Mouse (Mus musculus) heart, embryonic 15.5 days (tissue): ENCODE results near the gene Ybx2. TPM values are rescaled to one million over a fixed set of nuclear protein-coding genes. Genes with fewer than 3 reads are reported as not detected.
"Not testable (repeated sequence)": the region's sequence is repeated elsewhere in the genome, so short reads cannot be mapped to it uniquely, and the experiment has no call there.

Experiments
- ATAC-seq: fragments of 200-750 bp; cut with Nextera tagmentation; replicated peaks from 2 replicates; pipeline ENCODE4 v1.8.0; 2017; ENCODE audit warnings: low read depth, moderate TSS enrichment; ENCODE audit not compliant: insufficient number of reproducible peaks, insufficient read depth, low FRiP score
- H3K27ac ChIP-seq: fragments of 300-500 bp; sonication (generic); 2 replicates; pipeline ENCODE4 v1.5.1; 2015; ENCODE audit warnings: mild to moderate bottlenecking, inconsistent platforms
- H3K27me3 ChIP-seq: fragments of 300-500 bp; sonication (generic); 2 replicates; pipeline ENCODE4 v1.6.1; 2015; ENCODE audit warnings: inconsistent platforms
- H3K36me3 ChIP-seq: fragments of 300-500 bp; sonication (generic); 2 replicates; pipeline ENCODE4 v1.6.1; 2015; ENCODE audit warnings: mild to moderate bottlenecking, inconsistent platforms
- H3K4me1 ChIP-seq: fragments of 300-500 bp; sonication (generic); replicated peaks from 2 replicates; pipeline ENCODE4 v1.6.1; 2015; ENCODE audit warnings: inconsistent platforms
- H3K4me2 ChIP-seq: fragments of 300-500 bp; sonication (generic); 2 replicates; pipeline ENCODE4 v1.6.1; 2015; ENCODE audit warnings: inconsistent platforms, mild to moderate bottlenecking, moderate library complexity
- H3K4me3 ChIP-seq: fragments of 300-500 bp; sonication (generic); 2 replicates; pipeline ENCODE4 v1.5.1; 2015; ENCODE audit warnings: mild to moderate bottlenecking, inconsistent platforms
- H3K9ac ChIP-seq: fragments of 300-500 bp; sonication (generic); 2 replicates; pipeline ENCODE4 v1.6.1; 2015; ENCODE audit warnings: mild to moderate bottlenecking, inconsistent platforms
- H3K9me3 ChIP-seq: fragments of 300-500 bp; sonication (generic); replicated peaks from 2 replicates; pipeline ENCODE4 v1.6.1; 2016; ENCODE audit warnings: inconsistent platforms
- WGBS: fragments of 180-500 bp; shearing (Covaris S2); methylation state at CpG from one replicate; pipeline ENCODE4 v1.1.7; 2015; ENCODE audit warnings: mixed read lengths; 5-methylcytosine and 5-hydroxymethylcytosine counted together
- polyA plus RNA-seq: library from polyadenylated mRNA; unstranded; fragments of >200 nt; fragmentation: Nextera tagmentation; extraction: Ambion mirVana; gene quantifications from 2 replicates; pipeline ENCODE4 v1.2.1, GENCODE M21; 2015

The Ybx2 gene
- polyA plus RNA-seq, 1 experiment from 2014 or later = 5.5 TPM

GRCm38 (mm10) chr11:69915667-69916627 is 19.6 kb upstream of the Ybx2 start:
- H3K36me3 ChIP-seq = peaks cover 65% of the 10 kb centered on the region
- H3K9ac ChIP-seq = no peak overlapping the region
- H3K9me3 ChIP-seq = no peaks in the 10 kb centered on the region
- no peaks in the 10 kb centered on the region for H3K27me3 ChIP-seq
- H3K4me3 ChIP-seq = 0 out of 2 replicates have a peak overlapping the region, but pooled peaks have one; percentile 83
- peaks cover 45% of the 10 kb centered on the region for H3K4me1 ChIP-seq
- 57% methylated on average over 5 of the region's 5 CpGs for WGBS
- no peak for ATAC-seq
- H3K27ac ChIP-seq = no peak overlapping the region
- no peak overlapping the region for H3K4me2 ChIP-seq

- not testable (repeated sequence) for H3K4me3 ChIP-seq, H3K27me3 ChIP-seq, H3K9ac ChIP-seq, H3K4me2 ChIP-seq, H3K27ac ChIP-seq, ATAC-seq, H3K9me3 ChIP-seq
- 51% methylated on average over 7 of the region's 7 CpGs for WGBS
- H3K4me1 ChIP-seq = peaks cover 45% of the 10 kb centered on the region
- H3K36me3 ChIP-seq = peaks cover 56% of the 10 kb centered on the region
Observed at GRCm38 (mm10) chr11:69916652-69917378, 18.8 kb upstream of the Ybx2 start.

GRCm38 (mm10) chr11:69917379-69917948 is 18.1 kb upstream of the Ybx2 start:
- peaks cover 49% of the 10 kb centered on the region for H3K4me1 ChIP-seq
- WGBS = 84% methylated on average over 8 of the region's 8 CpGs
- no peak overlapping the region for H3K27ac ChIP-seq
- no peaks in the 10 kb centered on the region for H3K27me3 ChIP-seq
- H3K36me3 ChIP-seq = peaks cover 49% of the 10 kb centered on the region
- ATAC-seq = no peak
- H3K9ac ChIP-seq = no peak overlapping the region
- no peak overlapping the region for H3K4me3 ChIP-seq
- H3K9me3 ChIP-seq = no peaks in the 10 kb centered on the region
- H3K4me2 ChIP-seq = no peak overlapping the region

- Histone ChIP-seq H3K9me3 (no peaks in the 10 kb centered on the region), H3K4me1 (peaks cover 54% of the 10 kb centered on the region), H3K4me2 (no peak overlapping the region), H3K4me3 (no peak overlapping the region), H3K9ac (no peak overlapping the region), H3K27me3 (no peaks in the 10 kb centered on the region), H3K27ac (no peak overlapping the region), H3K36me3 (peaks cover 44% of the 10 kb centered on the region)
- ATAC-seq = no peak
- WGBS = 79% methylated on average over 5 of the region's 5 CpGs
Observed at GRCm38 (mm10) chr11:69918118-69918517, 17.5 kb upstream of the Ybx2 start.

- peak overlapping the region; percentile 88 for H3K4me2 ChIP-seq
- peaks cover 49% of the 10 kb centered on the region for H3K4me1 ChIP-seq
- H3K9ac ChIP-seq = peak overlapping the region; percentile 97
- H3K36me3 ChIP-seq = peaks cover 41% of the 10 kb centered on the region
- no peaks in the 10 kb centered on the region for H3K27me3 ChIP-seq
- no peak for ATAC-seq
- WGBS = 77% methylated on average over 9 of the region's 9 CpGs
- peak overlapping the region; percentile 96 for H3K4me3 ChIP-seq
- peak overlapping the region; percentile 97 for H3K27ac ChIP-seq
- H3K9me3 ChIP-seq = no peaks in the 10 kb centered on the region
Observed at GRCm38 (mm10) chr11:69919053-69919452, 16.5 kb upstream of the Ybx2 start.

- H3K4me2 ChIP-seq = peak overlapping the region; percentile 88
- peak overlapping the region; percentile 97 for H3K27ac ChIP-seq
- ATAC-seq = peak; percentile 23; the same call in 1 of the 2 replicates
- H3K27me3 ChIP-seq = no peaks in the 10 kb centered on the region
- peak overlapping the region; percentile 97 for H3K9ac ChIP-seq
- no peaks in the 10 kb centered on the region for H3K9me3 ChIP-seq
- H3K4me1 ChIP-seq = peaks cover 43% of the 10 kb centered on the region
- peaks cover 41% of the 10 kb centered on the region for H3K36me3 ChIP-seq
- H3K4me3 ChIP-seq = peak overlapping the region; percentile 96
- under 1% methylated on average over 17 of the region's 17 CpGs for WGBS
Observed at GRCm38 (mm10) chr11:69919661-69920265, 15.8 kb upstream of the Ybx2 start.

GRCm38 (mm10) chr11:69920266-69921031 is 15.1 kb upstream of the Ybx2 start:
- peak overlapping the region; percentile 88 for H3K4me2 ChIP-seq
- H3K4me3 ChIP-seq = peak overlapping the region; percentile 96
- peaks cover 36% of the 10 kb centered on the region for H3K36me3 ChIP-seq
- H3K27me3 ChIP-seq = no peaks in the 10 kb centered on the region
- H3K27ac ChIP-seq = peak overlapping the region; percentile 97
- ATAC-seq = peak; percentile 14
- WGBS = under 1% methylated on average over 61 of the region's 65 CpGs
- peaks cover 36% of the 10 kb centered on the region for H3K4me1 ChIP-seq
- no peaks in the 10 kb centered on the region for H3K9me3 ChIP-seq
- peak overlapping the region; percentile 97 for H3K9ac ChIP-seq

GRCm38 (mm10) chr11:69921114-69922011 is 14.2 kb upstream of the Ybx2 start, which contains the start of gene Eif5a:
Gene Eif5a (minus strand): TSS chr11:69921958.
- peaks cover 27% of the 10 kb centered on the region for H3K4me1 ChIP-seq
- no peaks in the 10 kb centered on the region for H3K9me3 ChIP-seq
- under 1% methylated on average over 78 of the region's 78 CpGs for WGBS
- H3K27me3 ChIP-seq = no peaks in the 10 kb centered on the region
- peak within 1 kb of the TSS; percentile 88 for H3K4me2 ChIP-seq
- H3K9ac ChIP-seq = peak within 1 kb of the TSS; percentile 97
- peak within 1 kb of the TSS; percentile 96 for H3K4me3 ChIP-seq
- peaks cover 27% of the 10 kb centered on the region for H3K36me3 ChIP-seq
- peak; percentile 97 for ATAC-seq
- H3K27ac ChIP-seq = peak within 1 kb of the TSS; percentile 97

- Histone ChIP-seq H3K4me2 (peak overlapping the region; percentile 72), H3K4me1 (peaks cover 26% of the 10 kb centered on the region), H3K9ac (peak overlapping the region; percentile 61), H3K27me3 (no peaks in the 10 kb centered on the region), H3K36me3 (peaks cover 19% of the 10 kb centered on the region), H3K9me3 (no peaks in the 10 kb centered on the region), H3K4me3 (peak overlapping the region; percentile 96), H3K27ac (peak overlapping the region; percentile 92)
- WGBS = 5% methylated on average over 12 of the region's 12 CpGs
- no peak for ATAC-seq
Observed at GRCm38 (mm10) chr11:69922012-69922756, 13.4 kb upstream of the Ybx2 start.
